Mouse (Mus musculus): Measurements from ENCODE around the gene Neu2. TPM values are rescaled to one million over a fixed set of nuclear protein-coding genes. Genes with fewer than 3 reads are reported as not detected.

Neu2 gene
- polyA plus RNA-seq, 1 experiment from 2014 or later, result 2.3 TPM

DNA sequence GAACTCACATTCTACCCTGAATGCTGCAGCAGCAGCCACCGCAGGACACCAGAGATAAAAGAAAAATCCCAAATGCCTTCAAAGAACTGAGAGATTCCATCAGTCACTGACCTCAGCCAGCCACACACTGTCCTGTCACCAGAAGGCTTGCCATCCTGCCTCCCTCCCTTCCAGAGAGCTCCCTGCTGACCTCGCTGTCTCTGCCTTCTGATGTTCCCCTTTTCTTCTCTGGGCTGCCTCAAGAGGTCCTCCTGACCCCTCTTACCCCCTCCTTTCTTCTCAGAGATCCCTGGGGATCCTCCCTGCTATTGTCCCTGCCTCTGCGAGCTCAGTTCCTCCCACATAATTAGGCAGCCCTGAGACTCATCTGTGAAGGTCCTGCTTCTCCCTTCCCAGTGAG is 71.1 kb downstream of the Neu2 start:
- Histone ChIP-seq H3K27me3 (ENCODE audit: control insufficient read depth, insufficient read depth, low read length) (no peaks in the 10 kb centered on the region), H3K4me2 (replicated peaks; ENCODE audit: low read depth, low read length) (no peak overlapping the region), H3K4me3 (ENCODE audit: low read depth, low read length) (no peak overlapping the region), H3K36me3 (ENCODE audit: control insufficient read depth, insufficient read depth, low read length) (no peaks in the 10 kb centered on the region), H3K9ac (replicated peaks; ENCODE audit: low read depth, low read length) (no peak overlapping the region), H3K4me1 (ENCODE audit: control insufficient read depth, insufficient read depth, low read length) (no peaks in the 10 kb centered on the region), H3K27ac (ENCODE audit: low read length) (no peak overlapping the region), H3K9me3 (ENCODE audit: control insufficient read depth, low read depth, low read length) (no peaks in the 10 kb centered on the region)
- no peak for ATAC-seq (ENCODE audit: insufficient number of reproducible peaks, insufficient read depth, low FRiP score, low read depth)
- 41% methylated on average over 3 of the region's 3 CpGs for WGBS

DNA sequence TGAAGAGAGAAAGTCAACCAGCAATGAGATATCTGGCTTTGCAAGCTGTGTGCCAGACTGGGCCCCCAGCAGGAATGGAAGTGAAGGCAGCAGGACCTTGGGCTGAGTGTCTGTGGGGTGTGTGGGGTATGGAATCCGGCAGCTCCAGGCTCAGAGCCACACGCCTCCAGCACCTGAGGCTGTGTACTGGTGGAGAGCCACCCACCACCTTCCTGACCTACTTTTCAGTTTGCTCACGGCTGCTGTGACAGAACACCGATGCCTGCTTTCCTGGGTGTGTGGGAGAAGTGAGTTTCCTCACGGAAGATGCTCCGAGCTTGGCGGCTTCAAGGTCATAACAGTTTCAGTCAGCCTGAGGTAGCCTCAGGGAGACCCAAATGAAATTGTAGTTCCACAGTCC is 79.5 kb downstream of the Neu2 start:
- no peak overlapping the region for H3K4me3 ChIP-seq (ENCODE audit: low read depth, low read length)
- H3K4me1 ChIP-seq (ENCODE audit: control insufficient read depth, insufficient read depth, low read length), result no peaks in the 10 kb centered on the region
- no peak overlapping the region for H3K4me2 ChIP-seq (replicated peaks; ENCODE audit: low read depth, low read length)
- no peak overlapping the region for H3K27ac ChIP-seq (ENCODE audit: low read length)
- no peak for ATAC-seq (ENCODE audit: insufficient number of reproducible peaks, insufficient read depth, low FRiP score, low read depth)
- no peaks in the 10 kb centered on the region for H3K9me3 ChIP-seq (ENCODE audit: control insufficient read depth, low read depth, low read length)
- no peaks in the 10 kb centered on the region for H3K27me3 ChIP-seq (ENCODE audit: control insufficient read depth, insufficient read depth, low read length)
- H3K9ac ChIP-seq (replicated peaks; ENCODE audit: low read depth, low read length), result no peak overlapping the region
- no peaks in the 10 kb centered on the region for H3K36me3 ChIP-seq (ENCODE audit: control insufficient read depth, insufficient read depth, low read length)
- WGBS, result 88% methylated on average over 7 of the region's 7 CpGs

- Histone ChIP-seq H3K4me2 (replicated peaks; ENCODE audit: low read depth, low read length) (no peak overlapping the region), H3K9ac (replicated peaks; ENCODE audit: low read depth, low read length) (no peak overlapping the region), H3K4me1 (ENCODE audit: control insufficient read depth, insufficient read depth, low read length) (no peaks in the 10 kb centered on the region), H3K27me3 (ENCODE audit: control insufficient read depth, insufficient read depth, low read length) (no peaks in the 10 kb centered on the region), H3K4me3 (ENCODE audit: low read depth, low read length) (no peak overlapping the region), H3K27ac (ENCODE audit: low read length) (no peak overlapping the region), H3K36me3 (ENCODE audit: control insufficient read depth, insufficient read depth, low read length) (no peaks in the 10 kb centered on the region), H3K9me3 (ENCODE audit: control insufficient read depth, low read depth, low read length) (no peaks in the 10 kb centered on the region)
- WGBS, result 87% methylated on average over 8 of the region's 8 CpGs
- no peak for ATAC-seq (ENCODE audit: insufficient number of reproducible peaks, insufficient read depth, low FRiP score, low read depth)
These were observed 80.3 kb downstream of the Neu2 start for GRCm38 (mm10) chr1:87589980-87590379.

GRCm38 (mm10) chr1:87594261-87594660 is 84.6 kb downstream of the Neu2 start:
- Histone ChIP-seq H3K4me3 (ENCODE audit: low read depth, low read length) (no peak overlapping the region), H3K27me3 (ENCODE audit: control insufficient read depth, insufficient read depth, low read length) (no peaks in the 10 kb centered on the region), H3K4me2 (replicated peaks; ENCODE audit: low read depth, low read length) (no peak overlapping the region), H3K36me3 (ENCODE audit: control insufficient read depth, insufficient read depth, low read length) (no peaks in the 10 kb centered on the region), H3K4me1 (ENCODE audit: control insufficient read depth, insufficient read depth, low read length) (no peaks in the 10 kb centered on the region), H3K9me3 (ENCODE audit: control insufficient read depth, low read depth, low read length) (no peaks in the 10 kb centered on the region), H3K27ac (ENCODE audit: low read length) (no peak overlapping the region), H3K9ac (replicated peaks; ENCODE audit: low read depth, low read length) (no peak overlapping the region)
- 71% methylated on average over 3 of the region's 3 CpGs for WGBS
- ATAC-seq (ENCODE audit: insufficient number of reproducible peaks, insufficient read depth, low FRiP score, low read depth), result no peak

DNA sequence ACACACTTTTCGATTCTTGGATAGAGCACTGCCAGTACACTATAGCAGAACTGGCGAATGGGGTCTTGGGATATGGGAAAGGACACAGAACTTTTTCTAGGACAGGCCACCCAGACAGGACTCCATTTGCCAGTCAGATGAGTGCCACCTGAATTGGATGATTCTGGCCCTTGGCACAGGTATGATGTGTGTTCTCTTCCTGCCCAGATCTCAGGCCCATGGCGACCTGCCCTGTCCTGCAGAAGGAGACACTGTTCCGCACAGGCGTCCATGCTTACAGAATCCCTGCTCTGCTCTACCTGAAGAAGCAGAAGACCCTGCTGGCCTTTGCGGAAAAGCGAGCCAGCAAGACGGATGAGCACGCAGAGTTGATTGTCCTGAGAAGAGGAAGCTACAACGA is 85.0 kb downstream of the Neu2 start:
- Histone ChIP-seq H3K9ac (replicated peaks; ENCODE audit: low read depth, low read length) (no peak overlapping the region), H3K4me1 (ENCODE audit: control insufficient read depth, insufficient read depth, low read length) (no peaks in the 10 kb centered on the region), H3K4me3 (ENCODE audit: low read depth, low read length) (no peak overlapping the region), H3K27ac (ENCODE audit: low read length) (no peak overlapping the region), H3K9me3 (ENCODE audit: control insufficient read depth, low read depth, low read length) (no peaks in the 10 kb centered on the region), H3K4me2 (replicated peaks; ENCODE audit: low read depth, low read length) (no peak overlapping the region), H3K36me3 (ENCODE audit: control insufficient read depth, insufficient read depth, low read length) (no peaks in the 10 kb centered on the region), H3K27me3 (ENCODE audit: control insufficient read depth, insufficient read depth, low read length) (no peaks in the 10 kb centered on the region)
- 93% methylated on average over 10 of the region's 10 CpGs for WGBS
- no peak for ATAC-seq (ENCODE audit: insufficient number of reproducible peaks, insufficient read depth, low FRiP score, low read depth)

GRCm38 (mm10) chr1:87600533-87600932 is 90.8 kb downstream of the Neu2 start:
- no peak overlapping the region for H3K9ac ChIP-seq (replicated peaks; ENCODE audit: low read depth, low read length)
- no peak overlapping the region for H3K27ac ChIP-seq (ENCODE audit: low read length)
- H3K4me2 ChIP-seq (replicated peaks; ENCODE audit: low read depth, low read length), result no peak overlapping the region
- H3K4me1 ChIP-seq (ENCODE audit: control insufficient read depth, insufficient read depth, low read length), result no peaks in the 10 kb centered on the region
- no peak overlapping the region for H3K4me3 ChIP-seq (ENCODE audit: low read depth, low read length)
- H3K9me3 ChIP-seq (ENCODE audit: control insufficient read depth, low read depth, low read length), result no peaks in the 10 kb centered on the region
- ATAC-seq (ENCODE audit: insufficient number of reproducible peaks, insufficient read depth, low FRiP score, low read depth), result no peak
- no peaks in the 10 kb centered on the region for H3K36me3 ChIP-seq (ENCODE audit: control insufficient read depth, insufficient read depth, low read length)
- H3K27me3 ChIP-seq (ENCODE audit: control insufficient read depth, insufficient read depth, low read length), result no peaks in the 10 kb centered on the region
- WGBS, result 77% methylated on average over 7 of the region's 7 CpGs

DNA sequence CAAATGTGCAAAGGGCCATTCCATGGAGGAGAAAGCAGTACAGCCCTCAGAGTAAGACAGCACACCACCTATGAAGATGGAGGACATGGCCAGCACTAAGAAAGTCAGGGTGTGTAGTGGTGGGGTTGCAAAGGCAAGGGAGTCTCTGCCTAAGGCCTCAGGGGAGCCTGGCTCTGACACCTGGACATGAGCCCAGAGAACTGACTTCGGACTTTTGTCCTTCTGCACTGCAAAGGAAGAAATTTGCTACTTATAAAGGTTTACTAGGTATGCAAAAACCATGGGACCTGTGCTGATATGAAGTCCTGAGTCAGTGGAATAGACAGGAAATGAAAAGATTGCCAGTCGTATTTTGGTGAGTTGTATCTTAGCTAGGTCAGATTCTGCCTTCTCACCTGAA is 92.1 kb downstream of the Neu2 start:
- no peaks in the 10 kb centered on the region for H3K4me1 ChIP-seq (ENCODE audit: control insufficient read depth, insufficient read depth, low read length)
- ATAC-seq (ENCODE audit: insufficient number of reproducible peaks, insufficient read depth, low FRiP score, low read depth), result no peak
- 73% methylated on average over 2 of the region's 2 CpGs for WGBS

GRCm38 (mm10) chr1:87603389-87603788 is 93.7 kb downstream of the Neu2 start:
- Histone ChIP-seq H3K27ac (ENCODE audit: low read length) (no peak overlapping the region), H3K27me3 (ENCODE audit: control insufficient read depth, insufficient read depth, low read length) (no peaks in the 10 kb centered on the region), H3K36me3 (ENCODE audit: control insufficient read depth, insufficient read depth, low read length) (no peaks in the 10 kb centered on the region), H3K4me2 (replicated peaks; ENCODE audit: low read depth, low read length) (no peak overlapping the region), H3K9me3 (ENCODE audit: control insufficient read depth, low read depth, low read length) (no peaks in the 10 kb centered on the region), H3K4me3 (ENCODE audit: low read depth, low read length) (no peak overlapping the region), H3K4me1 (ENCODE audit: control insufficient read depth, insufficient read depth, low read length) (no peaks in the 10 kb centered on the region), H3K9ac (replicated peaks; ENCODE audit: low read depth, low read length) (no peak overlapping the region)
- 84% methylated on average over 5 of the region's 5 CpGs for WGBS
- ATAC-seq (ENCODE audit: insufficient number of reproducible peaks, insufficient read depth, low FRiP score, low read depth), result no peak

More for the DNA sequence above, 92.1 kb downstream of the Neu2 start:
- no peak overlapping the region for H3K9ac ChIP-seq (replicated peaks; ENCODE audit: low read depth, low read length)
- H3K27me3 ChIP-seq (ENCODE audit: control insufficient read depth, insufficient read depth, low read length), result no peaks in the 10 kb centered on the region
- H3K27ac ChIP-seq (ENCODE audit: low read length), result no peak overlapping the region
- H3K9me3 ChIP-seq (ENCODE audit: control insufficient read depth, low read depth, low read length), result no peaks in the 10 kb centered on the region
- H3K4me2 ChIP-seq (replicated peaks; ENCODE audit: low read depth, low read length), result no peak overlapping the region
- H3K36me3 ChIP-seq (ENCODE audit: control insufficient read depth, insufficient read depth, low read length), result no peaks in the 10 kb centered on the region
- H3K4me3 ChIP-seq (ENCODE audit: low read depth, low read length), result no peak overlapping the region

DNA sequence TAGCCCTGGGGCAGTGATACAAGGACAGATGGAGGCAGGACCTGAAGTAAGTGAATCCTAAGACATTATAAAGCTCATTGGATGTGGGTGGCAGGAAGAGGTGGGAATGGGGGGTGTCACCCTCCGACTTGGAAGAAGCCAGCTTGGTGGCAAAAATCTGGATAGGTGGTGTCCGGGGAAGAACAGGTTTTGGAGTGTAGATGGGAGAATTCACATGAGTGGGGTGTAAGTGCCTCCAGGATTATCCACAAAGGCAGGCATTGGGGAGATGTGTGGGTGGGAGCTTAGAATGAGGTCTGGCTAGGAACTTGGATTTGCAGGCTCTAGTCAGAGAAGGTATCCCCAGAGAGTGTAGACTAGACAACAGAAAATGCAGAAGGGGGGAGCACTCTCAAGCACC is 95.6 kb downstream of the Neu2 start:
- no peak for ATAC-seq (ENCODE audit: insufficient number of reproducible peaks, insufficient read depth, low FRiP score, low read depth)
- no peak overlapping the region for H3K27ac ChIP-seq (ENCODE audit: low read length)
- no peak overlapping the region for H3K4me2 ChIP-seq (replicated peaks; ENCODE audit: low read depth, low read length)
- no peaks in the 10 kb centered on the region for H3K4me1 ChIP-seq (ENCODE audit: control insufficient read depth, insufficient read depth, low read length)
- H3K36me3 ChIP-seq (ENCODE audit: control insufficient read depth, insufficient read depth, low read length), result no peaks in the 10 kb centered on the region
- no peak overlapping the region for H3K9ac ChIP-seq (replicated peaks; ENCODE audit: low read depth, low read length)
- H3K4me3 ChIP-seq (ENCODE audit: low read depth, low read length), result no peak overlapping the region
- 85% methylated on average over 2 of the region's 2 CpGs for WGBS
- no peaks in the 10 kb centered on the region for H3K9me3 ChIP-seq (ENCODE audit: control insufficient read depth, low read depth, low read length)
- H3K27me3 ChIP-seq (ENCODE audit: control insufficient read depth, insufficient read depth, low read length), result no peaks in the 10 kb centered on the region

All from stomach, embryonic 14.5 days (tissue).